Mouse (Mus musculus): ENCODE data around the gene Gm28042.

Gene Gm28042

DNA sequence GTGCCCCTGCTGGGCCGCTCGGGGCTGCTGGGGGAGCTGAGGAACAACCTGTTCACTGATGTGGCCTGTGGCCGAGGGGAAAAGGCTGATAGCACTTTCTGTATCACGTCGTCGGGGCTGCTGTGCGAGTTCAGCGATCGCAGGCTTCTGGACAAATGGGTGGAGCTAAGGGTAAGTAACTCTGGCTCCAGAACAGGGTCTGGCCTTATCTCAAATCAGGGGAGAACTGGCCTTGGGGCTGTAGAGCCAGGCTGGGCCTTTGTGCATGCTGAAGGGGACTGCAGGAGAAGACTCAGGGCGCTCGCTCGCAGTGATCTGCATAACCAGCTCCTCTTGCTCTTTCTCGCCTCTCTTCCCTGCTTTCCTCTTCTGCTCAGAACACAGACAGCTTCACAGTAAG, 14.4 kb upstream of the Gm28042 start:
- DNase-seq: no peak

- no peak for DNase-seq
Observed at GRCm38 (mm10) chr2:120013831-120014486, 13.3 kb upstream of the Gm28042 start.

GRCm38 (mm10) chr2:120015882-120016281, 11.4 kb upstream of the Gm28042 start:
- no peak for DNase-seq

- no peak for DNase-seq
Observed at GRCm38 (mm10) chr2:120017599-120017998, 9.7 kb upstream of the Gm28042 start.

- DNase-seq: no peak
Observed at GRCm38 (mm10) chr2:120024337-120024736, 3.0 kb upstream of the Gm28042 start.

DNA sequence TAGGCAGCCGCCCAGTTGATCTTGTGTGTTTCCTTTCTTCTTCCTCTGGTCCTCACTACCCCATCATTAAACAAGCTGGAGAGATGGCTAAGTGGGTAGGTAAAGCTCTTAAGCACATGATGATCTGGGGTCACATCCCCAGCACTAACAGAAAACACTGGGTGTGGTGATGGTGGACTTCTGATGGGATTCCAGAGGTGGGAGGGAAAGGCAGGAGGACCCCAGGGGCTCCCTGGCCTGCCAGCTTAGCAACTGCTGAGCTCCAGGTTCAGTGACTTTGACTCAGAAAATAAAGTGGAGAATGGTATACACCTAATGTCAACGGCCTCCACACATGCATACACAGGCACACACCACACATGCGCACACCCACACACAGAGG, 648 bp downstream of the Gm28042 start:
- DNase-seq: no peak

GRCm38 (mm10) chr2:120030380-120030779, 3.1 kb downstream of the Gm28042 start:
- no peak for DNase-seq

- DNase-seq: no peak
Observed at GRCm38 (mm10) chr2:120032726-120033467, 5.6 kb downstream of the Gm28042 start, which contains the start of gene Pla2g4b. TSS of gene Pla2g4b (plus strand) at chr2:120033417.

DNA sequence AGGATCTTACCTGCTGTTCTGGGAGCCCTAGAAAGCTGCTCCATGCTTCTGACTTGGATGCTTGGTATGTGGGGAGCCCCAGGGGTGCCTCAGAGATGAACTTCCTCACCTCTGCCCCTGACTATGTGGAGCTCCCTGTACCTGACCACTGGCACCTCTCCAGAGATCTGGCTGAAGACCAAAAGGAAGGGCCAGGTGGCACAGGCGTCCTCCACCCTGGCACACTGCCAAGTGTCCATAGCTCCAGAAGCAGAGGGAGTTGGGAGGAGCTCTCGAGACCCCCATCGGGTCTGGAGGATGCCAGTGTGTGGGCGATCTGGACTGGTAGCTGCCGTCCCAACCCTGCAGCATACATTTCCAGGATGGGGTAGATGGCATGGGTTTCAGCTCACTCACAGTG, 6.4 kb downstream of the Gm28042 start:
- peak; percentile 44 to 60 for DNase-seq

- DNase-seq: no peak
Observed at GRCm38 (mm10) chr2:120037744-120038143, 10.5 kb downstream of the Gm28042 start.

- DNase-seq: peak; percentile 12 to 22
Observed at GRCm38 (mm10) chr2:120040991-120041390, 13.7 kb downstream of the Gm28042 start.

GRCm38 (mm10) chr2:120044101-120044603, 16.9 kb downstream of the Gm28042 start:
- DNase-seq: no peak

GRCm38 (mm10) chr2:120044676-120045075, 17.4 kb downstream of the Gm28042 start:
- DNase-seq: no peak

- DNase-seq: no peak
Observed at GRCm38 (mm10) chr2:120046486-120047310, 19.4 kb downstream of the Gm28042 start.

- DNase-seq: no peak
Observed at GRCm38 (mm10) chr2:120048173-120048572, 20.9 kb downstream of the Gm28042 start.

- DNase-seq: peak; percentile 19 to 27
Observed at GRCm38 (mm10) chr2:120049632-120050274, 22.5 kb downstream of the Gm28042 start.

DNA sequence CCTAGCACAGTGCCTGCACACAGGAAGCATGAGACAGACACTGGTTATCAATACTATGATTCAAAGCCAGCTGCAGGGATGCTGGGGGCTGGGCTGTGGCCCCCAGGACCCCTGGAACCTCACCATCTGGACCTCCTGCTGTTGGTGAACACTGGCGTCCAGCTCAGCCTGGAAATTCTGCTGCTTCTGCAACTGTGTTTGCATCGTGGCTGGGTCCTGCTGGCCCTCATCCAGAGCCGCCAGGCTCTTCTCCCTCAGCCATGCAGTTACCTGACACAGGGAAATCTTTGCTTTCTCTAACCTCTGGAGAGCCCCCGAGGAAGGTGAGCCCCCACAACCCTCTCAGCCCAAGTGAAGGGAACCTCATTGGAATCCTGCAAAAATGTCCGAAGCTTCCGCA, 24.1 kb downstream of the Gm28042 start:
- no peak for DNase-seq

- no peak for DNase-seq
Observed at GRCm38 (mm10) chr2:120054771-120055552, 27.7 kb downstream of the Gm28042 start.

DNA sequence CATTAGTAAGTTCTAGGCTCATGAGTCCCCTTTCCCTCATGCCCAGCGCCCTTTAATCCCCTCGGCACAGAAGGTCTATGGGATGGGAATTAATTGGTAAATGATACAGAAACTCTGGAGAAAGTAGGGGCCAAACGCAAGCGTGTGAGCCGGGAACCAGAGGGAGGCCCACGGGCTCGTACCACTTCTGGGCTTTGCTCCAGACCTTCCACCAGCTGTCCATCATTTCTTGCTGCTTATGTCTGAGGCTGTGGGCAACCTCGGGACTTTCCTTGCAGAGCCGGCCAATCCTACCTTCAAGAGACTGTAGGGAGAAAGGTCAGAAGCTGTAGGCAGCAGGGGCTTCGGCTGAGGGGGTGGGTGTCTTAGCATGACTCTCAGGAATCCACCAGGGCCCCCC, 28.6 kb downstream of the Gm28042 start:
- DNase-seq: no peak

DNA sequence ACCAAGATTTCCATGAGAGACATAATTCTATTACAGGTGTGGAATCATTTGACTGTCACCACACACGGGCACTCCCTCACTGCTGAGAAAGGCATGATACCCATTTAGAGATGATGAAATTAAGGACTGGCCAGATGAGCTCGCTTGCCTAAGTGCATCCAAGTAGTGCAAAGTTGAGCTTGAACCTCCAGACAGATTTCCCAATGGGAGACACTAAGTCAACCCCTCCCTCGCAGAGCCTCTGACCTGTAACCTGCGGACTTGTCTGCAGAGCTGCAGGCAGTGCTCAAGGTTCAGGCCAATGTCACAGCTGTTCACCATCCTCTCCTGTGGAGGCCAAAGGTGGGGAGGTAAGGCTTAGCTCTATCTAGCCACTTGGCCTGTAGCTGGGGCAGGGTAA, 31.5 kb downstream of the Gm28042 start:
- no peak for DNase-seq

GRCm38 (mm10) chr2:120059466-120059865, 32.2 kb downstream of the Gm28042 start:
- no peak for DNase-seq

GRCm38 (mm10) chr2:120060190-120060589, 32.9 kb downstream of the Gm28042 start:
- no peak for DNase-seq

Measured in cerebellum, adult 18-20 months (tissue).